Comparison of ENCODE assay signal across 11 mouse cellular contexts in genomic region chr2:33132306-33132705, GRCm38 (mm10). TPM values are rescaled to one million over a fixed set of nuclear protein-coding genes. Genes with fewer than 3 reads are reported as not detected.
DNase-seq lines count a peak whose midpoint lies in the region; ATAC-seq lines count a peak whose summit lies in the region.
"Had no signal": no experiment of that assay in that cellular context is flagged by ENCODE, and none has a peak within 500 bp of the region (broad histone marks: within the 10 kb centered on the region; RNA-seq: fewer than 3 reads in every experiment).

No protein-coding gene starts in this region.

- H3K4me1 ChIP-seq in forebrain, embryonic 14.5 days (ENCODE audit: control insufficient read depth, insufficient read depth, low read length), result peaks cover 8% of the 10 kb centered on the region
- peaks cover 18% of the 10 kb centered on the region for H3K4me1 ChIP-seq in forebrain, embryonic 16.5 days (replicated peaks; ENCODE audit: control insufficient read depth, insufficient read depth, low read length)
- peaks cover 18% of the 10 kb centered on the region for H3K4me1 ChIP-seq in lung, embryonic 15.5 days

- H3K4me3 ChIP-seq in forebrain, embryonic 14.5 days (ENCODE audit: low read depth, low read length), result no peak overlapping the region
- no peak overlapping the region for H3K4me3 ChIP-seq in forebrain, embryonic 16.5 days (replicated peaks; ENCODE audit: low read length)
- 0 out of 2 replicates have a peak overlapping the region, but pooled peaks have one; percentile 80 for H3K4me3 ChIP-seq in lung, embryonic 15.5 days
- H3K4me3 ChIP-seq: neural tube, embryonic 12.5 days had no signal

- H3K9me3 ChIP-seq in forebrain, embryonic 14.5 days (replicated peaks; ENCODE audit: control insufficient read depth, low read length), result no peaks in the 10 kb centered on the region
- no peaks in the 10 kb centered on the region for H3K9me3 ChIP-seq in forebrain, embryonic 16.5 days (ENCODE audit: control insufficient read depth, low read length)
- no peaks in the 10 kb centered on the region for H3K9me3 ChIP-seq in lung, embryonic 15.5 days
- H3K9me3 ChIP-seq: limb, embryonic 13.5 days; neural tube, embryonic 12.5 days had no signal

- DNase-seq in forebrain, embryonic 14.5 days (ENCODE audit: low spot score), result peak; percentile 8
- DNase-seq in lung, postnatal 10 days, result no peak
- peak; percentile 13 for DNase-seq in R1 (ENCODE audit: low read depth, low spot score)
- DNase-seq in thymus, postnatal 0 days (ENCODE audit: low spot score), result peak; percentile 5
- no peak for DNase-seq in gastrocnemius, postnatal 25 days

- 0 out of 2 replicates have a peak, but pooled peaks cover 5% of the 10 kb centered on the region for H3K27me3 ChIP-seq in forebrain, embryonic 14.5 days (replicated peaks; ENCODE audit: control insufficient read depth, insufficient read depth, low read length)
- no peaks in the 10 kb centered on the region for H3K27me3 ChIP-seq in forebrain, embryonic 16.5 days (replicated peaks; ENCODE audit: control insufficient read depth, insufficient read depth, low read length)
- H3K27me3 ChIP-seq in lung, embryonic 15.5 days, result peaks cover 19% of the 10 kb centered on the region

- H3K9ac ChIP-seq in forebrain, embryonic 14.5 days (ENCODE audit: low read length), result no peak overlapping the region
- no peak overlapping the region for H3K9ac ChIP-seq in forebrain, embryonic 16.5 days (replicated peaks; ENCODE audit: low read depth, low read length)
- H3K9ac ChIP-seq in lung, embryonic 15.5 days, result no peak overlapping the region
- H3K9ac ChIP-seq: neural tube, embryonic 12.5 days had no signal

- no peak for ATAC-seq in forebrain, embryonic 14.5 days
- no peak for ATAC-seq in forebrain, embryonic 16.5 days
- ATAC-seq in lung, embryonic 15.5 days (ENCODE audit: borderline replicate concordance, extremely low read depth, low FRiP score, low TSS enrichment), result no peak

- no peak overlapping the region for H3K4me2 ChIP-seq in forebrain, embryonic 14.5 days (ENCODE audit: low read length)
- H3K4me2 ChIP-seq in forebrain, embryonic 16.5 days (ENCODE audit: low read length), result no peak overlapping the region
- H3K4me2 ChIP-seq in lung, embryonic 15.5 days, result no peak overlapping the region

- 2% methylated on average over 7 of the region's 7 CpGs for WGBS in forebrain, embryonic 14.5 days
- WGBS in forebrain, embryonic 16.5 days, result 2% methylated on average over 7 of the region's 7 CpGs
- WGBS in lung, embryonic 15.5 days, result 7% methylated on average over 7 of the region's 7 CpGs

- peaks cover 7% of the 10 kb centered on the region; the same call in 1 of the 2 replicates for H3K36me3 ChIP-seq in forebrain, embryonic 14.5 days (ENCODE audit: control insufficient read depth, insufficient read depth, low read length)
- 0 out of 2 replicates have a peak, but pooled peaks cover 4% of the 10 kb centered on the region for H3K36me3 ChIP-seq in forebrain, embryonic 16.5 days (ENCODE audit: control insufficient read depth, insufficient read depth)
- H3K36me3 ChIP-seq in lung, embryonic 15.5 days, result no peaks in the 10 kb centered on the region
- H3K36me3 ChIP-seq: limb, embryonic 13.5 days had no signal

- no peak overlapping the region for H3K27ac ChIP-seq in forebrain, embryonic 14.5 days (ENCODE audit: low read depth, low read length)
- no peak overlapping the region for H3K27ac ChIP-seq in forebrain, embryonic 16.5 days (ENCODE audit: low read length)
- no peak overlapping the region for H3K27ac ChIP-seq in lung, embryonic 15.5 days
- H3K27ac ChIP-seq: limb, embryonic 13.5 days; macrophage; neural tube, embryonic 12.5 days had no signal

RNA-seq across cellular contexts. Expression of gene Garnl3, which starts 0.9 kb away (rescaled TPM):
- polyA plus RNA-seq in forebrain, embryonic 14.5 days (2014; fragmentation: Nextera tagmentation; extraction: Ambion mirVana), result 21.3 and 33.6 TPM in 2 replicates
- polyA plus RNA-seq in forebrain, embryonic 16.5 days (2015; fragmentation: Nextera tagmentation; extraction: Ambion mirVana), result 26.2 and 34.5 TPM in 2 replicates
- 10.3 and 10.4 TPM in 2 replicates for polyA plus RNA-seq in lung, embryonic 15.5 days (2015; fragmentation: Nextera tagmentation; extraction: Ambion mirVana)
- 0.81 and 1.0 TPM in 2 replicates for polyA plus RNA-seq in thymus, postnatal 0 days (2015; fragmentation: Nextera tagmentation; extraction: Ambion mirVana)
- 1 to 10 TPM in 1 of 2 experiments, under 1 TPM in 1; 0.49 to 1.7 TPM for total RNA-seq in gastrocnemius, postnatal 25 days (2021)
- total RNA-seq: granulocyte monocyte progenitor cell, adult 5-6 weeks had no signal

Comparison
In these comparisons a context has a peak if more than half of its experiments do, and no peak if none do; other contexts are left out.
1. DNase-seq: peak in forebrain, embryonic 14.5 days (single experiment), R1 (single experiment) and thymus, postnatal 0 days (single experiment); none in lung, postnatal 10 days (single experiment) and gastrocnemius, postnatal 25 days (single experiment).